Mouse (Mus musculus): ENCODE results near the gene Pvalb.
A peak's percentile ranks its signal among the peaks of the same experiment; 100 is the strongest.

Gene Pvalb

GRCm38 (mm10) chr15:78195096-78195880 lies 10.9 kb downstream of the Pvalb start:
- DNase-seq (ENCODE audit: low read depth, low spot score) = no peak

GRCm38 (mm10) chr15:78194320-78194719 lies 11.9 kb downstream of the Pvalb start:
- DNase-seq (ENCODE audit: low read depth, low spot score) = no peak

GRCm38 (mm10) chr15:78189636-78190035 lies 16.6 kb downstream of the Pvalb start:
- DNase-seq (ENCODE audit: low read depth, low spot score) = no peak

- DNase-seq (ENCODE audit: low read depth, low spot score) = no peak
These were observed 17.7 kb downstream of the Pvalb start for GRCm38 (mm10) chr15:78188546-78188945.

GRCm38 (mm10) chr15:78186906-78187305 lies 19.3 kb downstream of the Pvalb start:
- DNase-seq (ENCODE audit: low read depth, low spot score) = no peak

- no peak for DNase-seq (ENCODE audit: low read depth, low spot score)
These were observed 20.6 kb downstream of the Pvalb start for GRCm38 (mm10) chr15:78185609-78186008.

GRCm38 (mm10) chr15:78184855-78185254 lies 21.3 kb downstream of the Pvalb start:
- DNase-seq (ENCODE audit: low read depth, low spot score) = peak; percentile 56

GRCm38 (mm10) chr15:78181701-78182405 lies 24.3 kb downstream of the Pvalb start:
- no peak for DNase-seq (ENCODE audit: low read depth, low spot score)

GRCm38 (mm10) chr15:78179775-78180174 lies 26.4 kb downstream of the Pvalb start:
- DNase-seq (ENCODE audit: low read depth, low spot score) = no peak

GRCm38 (mm10) chr15:78178397-78178796 lies 27.8 kb downstream of the Pvalb start:
- DNase-seq (ENCODE audit: low read depth, low spot score) = peak; percentile 62

- DNase-seq (ENCODE audit: low read depth, low spot score) = no peak
These were observed 28.9 kb downstream of the Pvalb start for GRCm38 (mm10) chr15:78177257-78177656.

GRCm38 (mm10) chr15:78174887-78175245 lies 31.3 kb downstream of the Pvalb start:
- no peak for DNase-seq (ENCODE audit: low read depth, low spot score)

GRCm38 (mm10) chr15:78173972-78174886 lies 32.0 kb downstream of the Pvalb start, which contains the start of gene Ift27:
Ift27 (minus strand) TSS chr15:78174107.
- DNase-seq (ENCODE audit: low read depth, low spot score) = peak; percentile 99

- no peak for DNase-seq (ENCODE audit: low read depth, low spot score)
These were observed 33.0 kb downstream of the Pvalb start for GRCm38 (mm10) chr15:78172899-78173817.

GRCm38 (mm10) chr15:78172256-78172898 lies 33.8 kb downstream of the Pvalb start:
- DNase-seq (ENCODE audit: low read depth, low spot score) = no peak

GRCm38 (mm10) chr15:78171651-78172050 lies 34.5 kb downstream of the Pvalb start:
- no peak for DNase-seq (ENCODE audit: low read depth, low spot score)

GRCm38 (mm10) chr15:78170708-78171107 lies 35.5 kb downstream of the Pvalb start:
- no peak for DNase-seq (ENCODE audit: low read depth, low spot score)

- DNase-seq (ENCODE audit: low read depth, low spot score) = no peak
These were observed 36.6 kb downstream of the Pvalb start for GRCm38 (mm10) chr15:78169566-78169965.

GRCm38 (mm10) chr15:78165292-78165691 lies 40.9 kb downstream of the Pvalb start:
- no peak for DNase-seq (ENCODE audit: low read depth, low spot score)

- no peak for DNase-seq (ENCODE audit: low read depth, low spot score)
These were observed 41.7 kb downstream of the Pvalb start for GRCm38 (mm10) chr15:78164466-78164865.
